Mouse (Mus musculus): ENCODE data around the gene Ccdc3. TPM values are rescaled to one million over a fixed set of nuclear protein-coding genes. Genes with fewer than 3 reads are reported as not detected.
A peak's percentile ranks its signal among the peaks of the same experiment; 100 is the strongest.

Ccdc3 gene
- total RNA-seq (2021) = 1 to 10 TPM; 7.4 TPM

GRCm38 (mm10) chr2:5137500-5138286 lies at the start of gene Ccdc3:
TSS of gene Ccdc3 (plus strand) at chr2:5137776.
- peak; percentile 39 for DNase-seq

GRCm38 (mm10) chr2:5090385-5090784 lies 47.2 kb upstream of the Ccdc3 start:
- peak; percentile 37 for DNase-seq

- DNase-seq = no peak
Measured at GRCm38 (mm10) chr2:5094876-5095275, 42.7 kb upstream of the Ccdc3 start.

GRCm38 (mm10) chr2:5095316-5095715 lies 42.3 kb upstream of the Ccdc3 start:
- no peak for DNase-seq

- DNase-seq = no peak
Measured at GRCm38 (mm10) chr2:5097786-5098445, 39.7 kb upstream of the Ccdc3 start.

- DNase-seq = no peak
Measured at GRCm38 (mm10) chr2:5099176-5099575, 38.4 kb upstream of the Ccdc3 start.

GRCm38 (mm10) chr2:5101743-5102245 lies 35.8 kb upstream of the Ccdc3 start:
- no peak for DNase-seq

- DNase-seq = no peak
Measured at GRCm38 (mm10) chr2:5102891-5103290, 34.7 kb upstream of the Ccdc3 start.

GRCm38 (mm10) chr2:5112785-5113291 lies 24.7 kb upstream of the Ccdc3 start:
- DNase-seq = no peak

GRCm38 (mm10) chr2:5114386-5114785 lies 23.2 kb upstream of the Ccdc3 start:
- DNase-seq = no peak

GRCm38 (mm10) chr2:5116856-5117532 lies 20.6 kb upstream of the Ccdc3 start:
- no peak for DNase-seq

- peak; percentile 9 for DNase-seq
Measured at GRCm38 (mm10) chr2:5125506-5125905, 12.1 kb upstream of the Ccdc3 start.

- no peak for DNase-seq
Measured at GRCm38 (mm10) chr2:5127369-5127768, 10.2 kb upstream of the Ccdc3 start.

- DNase-seq = peak; percentile 21
Measured at GRCm38 (mm10) chr2:5129099-5129498, 8.5 kb upstream of the Ccdc3 start.

GRCm38 (mm10) chr2:5132046-5132445 lies 5.5 kb upstream of the Ccdc3 start:
- DNase-seq = no peak

GRCm38 (mm10) chr2:5134959-5135743 lies 2.4 kb upstream of the Ccdc3 start:
- no peak for DNase-seq

- DNase-seq = no peak
Measured at GRCm38 (mm10) chr2:5139961-5140360, 2.4 kb downstream of the Ccdc3 start.

- DNase-seq = no peak
Measured at GRCm38 (mm10) chr2:5144446-5144845, 6.9 kb downstream of the Ccdc3 start.

- no peak for DNase-seq
Measured at GRCm38 (mm10) chr2:5147907-5148306, 10.3 kb downstream of the Ccdc3 start.

GRCm38 (mm10) chr2:5154711-5155110 lies 17.1 kb downstream of the Ccdc3 start:
- no peak for DNase-seq

- no peak for DNase-seq
Measured at GRCm38 (mm10) chr2:5160236-5160848, 22.8 kb downstream of the Ccdc3 start.
